Mouse (Mus musculus): ENCODE measurements at regions not wholly inside any gene's neighbourhood (a gene's known extent, or its start where the extent isn't known, plus 50 kb on each side); places are given as distances from the start of the nearest gene placed in this dataset.

DNA sequence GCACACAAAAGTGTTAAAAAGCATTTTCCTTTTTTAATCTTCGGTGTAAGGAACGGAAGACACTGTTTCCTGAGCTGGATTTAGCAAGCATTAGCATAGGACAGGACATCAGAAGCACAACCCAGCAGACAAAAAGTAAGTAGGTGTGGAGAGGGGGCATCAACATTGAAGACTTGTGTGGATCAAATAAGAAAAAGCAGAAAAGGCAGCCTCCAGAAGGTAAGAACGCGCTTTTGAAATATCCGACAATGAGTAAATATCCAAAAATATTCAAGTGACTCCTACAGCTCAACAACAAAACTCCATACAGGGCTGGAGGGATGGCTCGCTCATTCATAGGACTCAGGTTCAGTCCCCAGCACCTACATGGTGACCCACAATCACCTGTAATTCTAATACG, 286.9 kb downstream of the Pdcd6ip start:
- no peak for DNase-seq (ENCODE audit: low spot score)

DNA sequence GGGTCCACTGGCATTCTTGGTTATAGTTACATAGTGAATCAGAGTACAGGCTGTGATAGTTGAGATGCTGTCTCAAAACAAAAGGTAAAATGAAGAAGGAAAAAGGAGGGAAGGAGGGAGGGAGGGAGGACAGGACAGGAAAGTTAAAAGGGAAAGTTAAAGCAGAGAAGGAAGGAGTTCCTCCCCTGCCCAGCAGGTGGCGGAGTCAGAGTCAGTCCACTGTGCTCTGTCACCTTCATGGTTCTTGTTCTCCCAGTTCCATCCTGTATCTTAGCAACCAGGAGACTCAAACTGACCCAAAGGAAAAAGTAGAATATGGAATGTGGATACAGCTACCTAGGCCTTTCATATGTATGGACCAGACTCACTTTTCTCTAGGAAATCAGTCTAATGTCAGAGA, 288.3 kb downstream of the Pdcd6ip start:
- no peak for DNase-seq (ENCODE audit: low spot score)

DNA sequence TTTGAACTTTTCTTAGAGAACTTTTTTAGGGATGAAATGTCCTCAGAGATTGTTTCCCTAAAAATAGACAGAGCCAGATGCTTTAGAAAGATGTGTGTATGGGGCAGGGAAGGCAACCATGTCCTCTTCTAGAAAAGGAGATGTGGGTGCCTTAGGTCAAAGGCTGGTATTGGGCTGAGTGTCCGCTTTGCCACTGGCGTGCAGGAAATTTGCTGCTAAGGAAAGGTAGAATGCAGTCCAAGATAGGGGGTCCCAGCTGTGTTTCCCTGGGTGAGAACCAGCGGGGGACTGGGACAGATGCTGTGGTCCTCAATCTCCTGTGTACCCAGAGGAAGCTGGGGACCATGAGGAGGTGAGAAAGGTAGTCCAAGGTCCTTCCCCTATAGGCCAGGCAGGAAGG, 291.0 kb downstream of the Pdcd6ip start:
- no peak for DNase-seq (ENCODE audit: low spot score)

DNA sequence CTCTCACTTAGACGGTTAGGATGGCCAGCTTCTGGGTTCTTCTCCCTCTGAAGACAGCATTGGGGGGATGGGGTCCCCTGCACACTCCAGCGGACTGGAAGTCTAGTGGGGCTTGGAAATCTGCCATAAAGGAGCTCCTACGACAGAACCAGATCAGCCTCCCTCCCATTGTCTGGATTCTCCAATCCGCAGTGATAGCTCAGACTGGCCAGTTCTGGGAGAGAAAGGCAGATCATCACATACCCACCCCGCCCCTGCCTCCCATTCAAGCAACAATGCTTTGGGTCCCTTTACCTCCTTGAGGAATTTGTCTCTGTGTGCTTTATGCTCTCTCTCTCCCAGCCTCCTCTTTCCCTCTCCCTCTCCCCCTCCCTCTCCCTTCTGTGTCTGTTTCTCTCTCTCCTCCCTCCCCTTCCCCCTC, 292.5 kb downstream of the Pdcd6ip start:
- no peak for DNase-seq (ENCODE audit: low spot score)

DNA sequence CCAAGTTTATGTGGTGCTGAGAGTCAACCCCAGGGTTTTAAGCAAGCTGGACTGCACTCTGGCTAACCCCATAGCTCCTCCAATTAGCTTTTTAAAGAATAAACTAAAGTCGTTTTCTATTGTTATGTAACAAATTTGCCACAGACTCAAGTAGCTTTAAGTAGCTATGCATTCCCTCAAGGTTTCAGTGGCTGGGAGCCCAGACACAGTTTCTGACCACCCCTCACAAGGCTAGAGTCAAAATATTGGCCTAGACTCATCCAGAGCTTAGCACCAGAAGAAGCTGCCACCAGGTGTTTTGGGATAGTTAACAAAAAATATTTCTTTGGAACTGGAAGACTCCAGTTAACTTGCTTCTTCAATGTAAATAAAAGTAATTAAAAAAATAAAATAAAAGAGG, 293.4 kb downstream of the Pdcd6ip start:
- no peak for DNase-seq (ENCODE audit: low spot score)

DNA sequence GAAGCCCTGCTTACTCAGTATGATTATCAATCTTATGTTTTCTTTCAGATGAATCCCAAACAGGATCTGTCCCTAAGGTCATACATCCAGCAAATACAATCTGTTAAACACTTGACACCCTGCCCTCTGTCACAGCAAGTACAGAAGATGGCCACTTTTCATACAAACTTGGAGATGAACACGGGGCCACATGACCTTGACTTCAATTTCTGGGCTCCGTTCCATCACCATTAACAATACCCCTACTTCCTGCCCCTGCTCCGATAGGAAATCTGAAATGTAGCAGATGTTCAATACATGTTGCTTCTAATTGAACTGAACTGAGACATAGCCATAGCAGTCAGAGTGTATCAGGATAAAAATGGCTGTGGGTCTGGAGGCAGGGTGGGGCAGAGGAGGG, 294.2 kb downstream of the Pdcd6ip start:
- no peak for DNase-seq (ENCODE audit: low spot score)

DNA sequence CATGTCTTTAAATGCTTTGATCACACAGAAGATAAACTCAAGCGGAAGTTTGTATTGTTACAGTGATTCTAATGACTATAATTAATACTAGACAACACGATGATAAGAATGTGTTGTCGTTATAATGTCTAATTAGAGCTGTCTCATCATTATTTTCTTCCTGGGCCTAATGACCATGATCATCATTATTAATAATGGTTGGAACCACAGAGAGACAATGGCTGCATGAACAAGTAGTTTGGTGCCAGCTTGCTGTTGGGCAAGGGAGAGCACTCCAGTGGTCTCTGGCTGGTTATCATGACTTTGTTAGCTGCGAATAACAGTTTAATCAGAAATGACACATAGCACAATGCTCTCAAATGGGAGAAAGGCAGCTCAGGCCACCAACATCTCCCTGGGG, 296.4 kb downstream of the Pdcd6ip start:
- no peak for DNase-seq (ENCODE audit: low spot score)

DNA sequence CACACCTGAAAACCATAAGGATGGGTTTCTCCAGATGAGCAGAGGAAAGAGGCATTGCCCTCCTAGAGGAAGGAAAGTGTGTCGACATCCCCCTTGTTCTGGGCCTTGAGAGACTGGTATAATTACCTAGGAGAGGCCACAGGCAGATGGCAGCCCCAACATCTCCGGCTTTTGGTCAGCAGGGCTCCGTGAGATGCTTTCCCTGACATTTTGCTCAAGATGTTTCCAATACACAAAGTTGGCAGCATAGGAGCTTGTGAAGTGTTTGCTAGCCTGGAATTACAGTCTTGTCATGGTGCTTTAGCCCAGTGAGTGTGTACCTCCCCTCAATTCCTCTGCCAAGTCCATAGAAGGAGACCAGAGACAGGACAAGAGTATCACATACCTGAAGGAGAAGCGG, 299.5 kb downstream of the Pdcd6ip start:
- DNase-seq (ENCODE audit: low spot score) = no peak

DNA sequence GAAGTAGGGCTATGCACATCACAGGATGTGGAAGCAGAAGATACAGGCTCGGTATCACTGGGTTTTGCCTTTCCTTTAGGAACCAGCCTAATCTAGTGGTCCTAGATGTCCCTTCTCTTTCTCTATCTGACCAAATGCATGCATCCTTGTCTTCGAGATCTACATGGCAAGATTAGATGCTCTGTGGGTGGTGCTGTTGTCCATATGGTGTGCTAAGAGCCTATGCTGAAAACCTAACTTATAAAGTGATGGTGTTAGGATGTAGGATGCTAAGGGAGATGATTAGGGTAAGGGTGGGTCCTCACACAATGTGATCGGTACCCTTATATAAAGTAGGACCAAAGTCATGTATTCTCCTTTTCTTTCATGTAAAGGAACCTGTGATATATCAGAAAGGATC, 313.7 kb downstream of the Pdcd6ip start:
- no peak for DNase-seq (ENCODE audit: low spot score)

DNA sequence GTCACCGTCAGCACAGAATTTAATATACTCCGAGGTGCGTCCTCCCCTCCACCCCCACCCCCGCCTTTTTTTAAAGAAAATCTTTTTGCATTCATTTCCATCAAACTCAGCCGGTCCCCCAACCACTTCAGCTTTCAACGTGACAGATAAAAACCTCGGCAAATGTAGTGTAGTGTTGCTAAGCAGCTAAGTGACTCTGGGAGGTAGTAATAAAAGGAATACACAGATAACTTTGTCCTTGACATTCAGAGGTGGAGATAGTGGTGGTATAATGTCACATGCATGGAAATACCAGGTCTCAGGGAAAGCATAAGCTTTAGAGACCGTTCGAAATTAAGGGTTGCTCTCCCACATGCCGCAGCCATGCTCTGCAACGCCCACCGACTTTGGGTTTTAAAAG, 320.7 kb downstream of the Pdcd6ip start:
- DNase-seq (ENCODE audit: low spot score) = no peak

DNA sequence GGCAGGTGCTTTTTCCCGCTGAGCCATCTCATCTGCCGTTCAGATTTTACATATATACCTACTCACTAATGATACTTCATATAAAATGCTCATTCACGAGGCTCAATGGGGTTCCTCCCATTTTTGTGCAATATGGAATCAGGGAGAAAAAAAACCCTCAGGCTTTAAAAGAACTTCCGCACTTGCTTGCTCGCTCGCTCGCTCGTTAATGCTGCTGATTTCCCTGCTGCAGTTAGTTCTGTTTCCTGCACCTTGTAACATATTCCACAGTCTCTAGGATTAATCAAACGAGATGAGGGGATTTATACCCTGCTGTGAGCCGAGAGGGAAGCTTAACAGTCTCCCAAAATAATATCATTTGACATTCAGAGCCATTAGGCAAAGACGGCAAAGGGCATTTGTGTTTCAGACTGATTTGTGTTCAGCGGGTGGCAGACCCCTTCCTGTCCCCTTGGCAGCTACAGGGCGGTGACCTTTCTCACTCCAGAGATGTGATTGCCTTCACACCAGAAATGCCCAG, 326.4 kb downstream of the Pdcd6ip start:
- DNase-seq (ENCODE audit: low spot score) = no peak

DNA sequence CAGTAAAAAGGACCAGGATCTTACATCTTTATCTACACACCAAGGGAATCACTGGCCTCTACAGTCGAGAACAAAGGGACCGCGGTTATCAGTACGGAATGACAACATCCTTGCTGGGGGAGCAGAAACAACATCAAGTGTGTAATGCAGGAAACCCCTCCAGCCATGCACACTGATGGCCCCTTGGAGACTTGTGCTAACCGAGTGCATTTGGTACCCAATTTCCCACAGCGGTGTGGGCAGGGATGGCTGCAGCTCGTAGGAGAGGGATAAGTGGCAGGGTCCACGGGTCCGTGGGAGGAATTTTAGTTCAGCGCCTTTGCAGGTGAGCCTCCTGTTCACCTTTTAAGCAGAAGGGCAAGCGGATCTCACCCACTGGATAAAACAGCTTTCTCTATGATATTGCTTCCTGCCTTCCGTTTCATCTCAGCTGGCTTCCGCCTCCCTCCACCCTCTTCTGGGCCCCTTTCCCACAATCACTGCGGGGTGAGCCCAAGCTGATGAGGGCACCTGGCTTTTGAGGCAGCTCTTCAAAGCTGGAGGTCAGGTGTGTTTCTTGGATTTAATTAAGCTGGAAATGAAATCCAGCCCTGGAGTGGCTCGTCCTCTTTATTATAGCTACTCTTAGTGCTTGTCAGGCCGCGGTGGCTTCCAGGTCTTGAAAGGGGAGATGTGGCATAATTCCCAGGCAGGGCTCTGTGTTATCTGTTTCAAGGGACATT, 327.5 kb downstream of the Pdcd6ip start:
- DNase-seq (ENCODE audit: low spot score) = no peak

DNA sequence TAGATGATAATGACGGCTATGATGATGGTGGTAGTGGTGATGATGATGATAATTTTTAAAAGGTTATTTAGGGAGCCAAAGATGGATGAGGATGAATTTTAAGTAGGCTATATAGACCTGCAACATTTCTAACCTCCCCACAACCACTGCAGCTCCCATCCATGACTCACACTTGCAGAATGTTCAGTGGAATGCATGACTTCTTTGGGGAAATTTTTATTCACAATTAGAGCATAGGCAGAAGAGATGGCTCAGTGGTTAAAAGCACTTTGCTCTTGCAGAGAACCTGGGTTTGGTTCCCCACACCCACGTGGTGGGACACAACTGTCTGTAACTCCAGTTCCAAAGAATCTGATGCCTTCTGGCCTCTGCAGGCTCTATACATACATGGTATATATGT, 329.5 kb downstream of the Pdcd6ip start:
- no peak for DNase-seq (ENCODE audit: low spot score)

DNA sequence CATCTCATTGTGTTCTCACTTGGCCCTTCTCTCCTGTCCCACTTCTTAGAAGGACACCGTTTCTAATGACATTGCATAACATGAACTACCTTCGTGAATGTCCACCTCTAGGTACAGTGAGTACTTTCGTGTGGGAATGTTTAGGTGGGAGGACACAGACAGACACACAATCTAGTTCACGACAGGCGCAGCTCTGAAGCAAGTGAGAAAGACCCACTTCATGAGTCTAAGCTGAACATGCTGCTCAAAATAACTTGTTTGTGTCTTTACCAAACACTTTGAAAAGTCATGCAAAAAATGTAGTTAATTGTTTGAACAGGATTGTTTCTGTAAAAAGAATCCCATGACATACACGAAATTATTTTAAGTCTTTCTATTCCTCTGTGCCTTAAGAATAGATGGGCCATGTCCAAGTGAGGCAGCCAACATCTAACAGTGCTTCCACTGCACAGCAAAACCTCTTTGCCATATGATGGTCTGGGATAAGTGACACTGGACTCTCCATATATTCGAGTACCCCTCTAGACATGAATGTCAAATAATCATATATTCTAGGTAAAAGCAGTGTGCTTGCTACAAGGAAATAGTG, 336.2 kb downstream of the Pdcd6ip start:
- no peak for DNase-seq (ENCODE audit: low spot score)

DNA sequence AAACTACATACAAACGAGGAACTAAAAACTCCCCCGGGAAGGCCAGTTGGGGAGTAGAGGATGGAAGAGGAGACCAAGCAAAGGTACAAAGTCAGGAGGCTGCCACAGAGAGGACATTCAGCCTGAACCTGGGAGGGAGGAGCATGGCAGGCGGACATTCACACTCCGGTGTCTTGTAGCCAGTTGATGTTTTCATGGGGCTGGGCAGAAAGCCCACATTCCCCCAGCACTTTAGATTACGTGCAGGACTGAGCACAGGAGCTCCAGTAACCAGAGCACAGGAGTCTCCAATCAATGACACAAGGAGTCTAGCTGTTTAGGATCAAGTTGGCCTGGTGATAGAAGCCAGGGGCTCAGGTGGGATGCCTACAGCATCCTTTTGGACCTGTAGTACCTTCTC, 360.1 kb downstream of the Pdcd6ip start:
- no peak for DNase-seq (ENCODE audit: low spot score)

DNA sequence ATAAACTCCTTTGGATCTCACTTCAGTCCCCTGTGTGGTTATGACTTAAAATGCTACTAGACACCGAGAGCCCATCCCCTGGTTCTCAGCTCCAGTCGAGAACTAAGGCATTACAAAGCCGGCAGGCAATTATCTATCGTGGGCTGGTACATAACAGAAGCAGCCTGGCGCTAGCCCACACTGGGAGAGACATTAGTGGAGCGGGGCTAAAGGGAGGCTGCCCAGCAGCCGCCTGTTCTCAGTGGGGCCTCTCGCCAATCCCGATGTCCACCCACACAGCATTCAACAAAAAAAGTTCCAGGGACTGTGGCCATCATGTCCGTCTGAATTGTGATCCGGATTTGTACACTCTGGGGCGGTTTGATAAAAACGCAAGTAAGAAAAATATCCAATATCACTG, 361.5 kb downstream of the Pdcd6ip start:
- no peak for DNase-seq (ENCODE audit: low spot score)

DNA sequence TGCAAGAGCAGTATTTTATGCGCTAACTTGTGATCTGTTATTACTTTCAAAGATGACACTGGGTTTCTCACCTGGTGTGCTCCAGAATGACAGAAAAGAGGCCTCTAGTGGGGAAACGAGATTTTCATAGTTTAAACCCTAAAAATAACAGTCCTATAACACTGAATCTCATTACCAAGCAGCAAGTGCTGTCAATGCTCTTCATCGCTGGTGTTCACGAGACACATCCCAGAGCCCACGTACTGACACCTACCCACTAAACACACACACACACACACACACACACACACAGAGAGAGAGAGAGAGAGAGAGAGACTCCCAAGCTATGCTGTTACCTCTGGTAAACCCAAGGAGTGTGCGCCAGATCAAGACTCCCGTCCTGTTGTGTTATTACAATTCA, 365.9 kb downstream of the Pdcd6ip start:
- no peak for DNase-seq (ENCODE audit: low spot score)

DNA sequence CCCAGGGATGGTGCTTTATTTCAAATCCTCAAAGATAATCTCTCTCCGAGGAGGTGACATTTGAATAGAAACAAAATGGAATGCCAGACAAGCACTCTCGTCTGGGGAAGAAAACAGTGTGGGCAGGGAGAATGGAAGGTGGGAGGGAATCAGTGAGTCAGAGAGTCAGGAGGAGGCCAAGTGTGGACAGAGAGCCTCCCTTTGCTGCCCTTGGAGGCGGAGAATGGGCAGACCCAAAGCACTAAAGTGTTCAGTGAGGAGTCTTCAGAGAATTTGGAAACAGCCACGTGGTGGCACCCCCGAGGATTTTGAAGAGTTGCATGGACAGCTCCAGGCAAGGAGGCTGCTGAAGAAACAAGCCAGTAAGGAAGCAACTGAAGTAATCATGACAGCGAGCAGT, 367.2 kb downstream of the Pdcd6ip start:
- no peak for DNase-seq (ENCODE audit: low spot score)

DNA sequence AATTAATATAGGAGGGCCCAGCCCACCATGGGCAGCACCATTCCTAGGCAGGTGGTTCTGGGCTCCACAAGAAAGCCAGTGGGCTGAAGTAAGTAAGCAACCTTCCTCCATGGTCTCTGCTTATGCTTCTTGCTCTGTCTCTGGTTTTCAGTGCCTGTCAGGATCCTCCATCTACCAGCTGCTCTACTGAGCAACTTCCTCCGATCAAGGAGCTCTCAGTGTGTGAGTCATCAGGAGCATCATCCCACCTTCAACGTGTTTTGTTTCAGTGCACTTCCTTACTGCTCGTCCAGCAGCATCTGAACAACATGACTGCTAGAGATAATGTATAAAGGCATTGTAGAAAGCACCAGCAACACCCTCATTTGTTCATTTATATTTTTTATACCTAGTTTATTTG, 368.0 kb downstream of the Pdcd6ip start:
- DNase-seq (ENCODE audit: low spot score) = no peak

DNA sequence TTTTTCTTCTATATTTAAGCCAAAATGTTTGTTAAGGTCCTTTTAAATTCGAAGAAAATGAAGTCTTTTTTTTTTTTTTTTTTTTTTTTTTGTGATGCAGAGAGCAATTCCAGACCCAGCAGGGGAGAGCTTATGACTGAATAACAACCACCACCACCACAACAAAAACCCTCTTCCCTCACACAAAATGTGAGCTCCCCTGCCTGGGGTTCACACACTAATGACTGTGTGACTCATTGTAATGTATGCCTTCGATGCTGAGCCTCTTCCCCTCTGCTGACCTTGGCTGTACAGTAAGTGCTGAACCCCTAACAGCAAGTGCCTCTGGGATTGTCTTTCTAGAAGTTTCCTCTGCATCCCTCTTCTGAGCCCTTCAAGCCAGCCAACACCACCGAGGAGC, 383.6 kb downstream of the Pdcd6ip start:
- DNase-seq (ENCODE audit: low spot score) = no peak

DNA sequence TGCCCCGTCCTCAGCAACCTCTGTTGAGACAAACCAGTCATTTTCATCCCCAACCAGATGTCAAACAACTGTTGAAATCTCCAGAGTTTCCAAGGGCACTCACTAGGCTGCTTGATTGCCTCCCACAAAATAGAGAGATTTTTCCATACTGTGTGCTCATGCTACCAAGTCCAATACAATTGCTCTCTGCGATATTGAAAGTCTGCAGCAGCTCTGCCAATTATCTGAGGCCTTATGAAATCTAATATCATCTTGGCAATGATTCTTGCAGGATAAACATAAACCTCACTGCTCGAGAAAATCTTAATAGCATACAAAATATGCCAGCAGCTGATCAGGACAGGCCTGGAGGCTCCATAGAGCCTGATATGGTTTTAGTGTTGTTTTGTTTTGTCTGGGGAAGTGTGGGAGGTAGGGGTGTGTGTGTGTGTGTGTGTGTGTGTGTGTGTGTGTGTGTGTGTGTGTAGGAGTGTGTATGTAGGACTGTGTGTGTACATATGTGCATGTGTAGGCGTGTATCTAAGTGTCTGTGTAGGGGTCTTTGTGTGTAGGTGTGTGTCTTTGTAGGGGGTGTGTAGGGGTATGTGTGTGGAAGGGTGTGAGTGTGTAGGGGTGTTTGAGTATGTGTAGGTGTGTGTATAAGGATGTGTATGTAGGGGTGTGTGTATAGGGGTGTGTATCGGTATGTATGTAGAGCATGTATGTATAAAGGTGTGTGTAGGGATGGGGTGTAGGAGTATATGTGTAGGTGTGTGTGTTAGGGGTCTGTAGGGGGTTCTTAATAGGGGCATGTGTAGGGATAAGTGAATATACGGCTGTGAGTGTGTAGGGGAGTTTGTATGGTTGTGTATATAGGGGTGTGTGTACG, 398.1 kb downstream of the Pdcd6ip start:
- no peak for DNase-seq (ENCODE audit: low spot score)

DNA sequence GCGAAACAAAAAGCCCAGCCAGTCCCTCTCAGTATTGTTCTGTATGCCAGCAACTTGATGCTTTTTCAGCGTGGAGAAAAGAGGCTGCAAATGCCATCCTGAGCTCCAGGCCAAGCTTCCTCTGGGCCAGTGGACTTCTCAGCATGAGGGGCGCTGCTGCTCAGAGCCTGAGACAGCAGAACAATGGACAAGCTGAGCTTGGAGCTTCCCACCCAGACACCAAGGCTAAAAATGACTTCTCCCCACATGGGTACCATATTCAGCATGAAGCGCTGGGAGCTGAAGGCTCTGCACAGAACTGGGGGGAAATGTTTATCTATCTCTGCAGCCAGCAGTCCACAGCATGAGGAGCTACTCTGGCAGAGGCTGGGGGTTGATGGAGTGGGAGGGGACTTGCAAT, 402.3 kb downstream of the Pdcd6ip start:
- no peak for DNase-seq (ENCODE audit: low spot score)

DNA sequence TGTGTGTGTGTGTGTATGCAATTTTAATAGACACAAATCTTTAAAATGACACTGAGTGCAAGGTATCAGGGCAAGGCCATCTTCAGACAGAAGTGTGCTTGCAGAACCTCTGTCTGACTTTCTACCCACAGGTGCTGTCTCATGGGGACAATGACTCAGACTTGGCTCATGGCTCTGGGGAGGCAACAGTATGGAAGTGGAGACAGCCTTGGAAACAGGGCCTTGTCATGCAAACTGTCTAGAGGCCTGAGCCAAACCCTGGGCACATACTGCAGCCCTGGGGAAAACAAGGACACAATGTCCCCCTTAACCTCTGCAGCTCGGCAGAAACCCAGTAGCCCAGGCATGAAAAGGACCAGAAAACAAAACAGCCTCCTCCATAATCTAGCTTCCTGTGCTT, 405.6 kb downstream of the Pdcd6ip start:
- no peak for DNase-seq (ENCODE audit: low spot score)
